In the genomic region with DNA sequence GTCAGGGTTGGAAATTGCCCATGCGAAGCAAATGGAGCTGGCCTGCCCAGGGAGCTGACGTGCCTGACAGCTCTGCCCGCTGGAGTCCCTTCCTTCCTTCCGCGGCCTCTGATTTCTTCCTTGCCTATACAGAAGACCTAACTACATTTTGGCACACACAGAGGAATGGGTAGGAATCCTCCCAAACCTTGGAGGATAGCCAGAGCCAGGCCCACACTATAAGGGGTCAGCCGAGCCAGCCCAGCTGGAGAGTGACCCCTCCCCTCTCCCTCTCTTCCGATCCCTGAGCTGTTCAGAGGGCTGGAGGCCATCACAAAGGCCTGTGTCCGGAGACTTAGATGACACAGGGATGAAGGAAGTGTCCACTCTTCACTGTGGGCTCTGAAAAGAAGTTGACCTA, we compare ENCODE assay signal across 8 mouse cellular contexts. TPM values are rescaled to one million over a fixed set of nuclear protein-coding genes. Genes with fewer than 3 reads are reported as not detected.
DNase-seq lines count a peak whose midpoint lies in the region; ATAC-seq and TF ChIP-seq lines count a peak whose summit lies in the region.

No protein-coding gene starts in this region.

- 5% methylated on average over 8 of the region's 8 CpGs for WGBS in hindbrain, embryonic 11.5 days
- WGBS in limb, embryonic 14.5 days, result 8% methylated on average over 8 of the region's 8 CpGs

- H3K4me3 ChIP-seq in cortical plate, adult 2 months (ENCODE audit: insufficient read depth, low read length), result peak overlapping the region; percentile 56
- H3K4me3 ChIP-seq in hindbrain, embryonic 11.5 days (ENCODE audit: low read depth, low read length), result peak overlapping the region; percentile 59
- H3K4me3 ChIP-seq in limb, embryonic 14.5 days (replicated peaks; ENCODE audit: low read length), result peak overlapping the region; percentile 63

- no peak overlapping the region for H3K27ac ChIP-seq in cortical plate, adult 2 months (ENCODE audit: insufficient read depth, low read length)
- H3K27ac ChIP-seq in hindbrain, embryonic 11.5 days (ENCODE audit: low read depth, low read length), result no peak overlapping the region
- no peak overlapping the region for H3K27ac ChIP-seq in limb, embryonic 14.5 days (replicated peaks; ENCODE audit: low read depth, low read length)

- H3K9me3 ChIP-seq in hindbrain, embryonic 11.5 days (ENCODE audit: control insufficient read depth, low read length), result no peaks in the 10 kb centered on the region
- no peaks in the 10 kb centered on the region for H3K9me3 ChIP-seq in limb, embryonic 14.5 days (ENCODE audit: control insufficient read depth, low read length)

- H3K36me3 ChIP-seq in hindbrain, embryonic 11.5 days (ENCODE audit: control insufficient read depth, insufficient read depth, low read length), result no peaks in the 10 kb centered on the region
- no peaks in the 10 kb centered on the region for H3K36me3 ChIP-seq in limb, embryonic 14.5 days (ENCODE audit: control insufficient read depth, insufficient read depth, low read length)

- no peak for TF ChIP-seq POLR2A in cortical plate, adult 2 months (IDR thresholded peaks at IDR 0.05; ENCODE audit: extremely low read depth, insufficient read depth, low read length)
- no peak for TF ChIP-seq POLR2A in limb, embryonic 14.5 days (IDR thresholded peaks at IDR 0.05; ENCODE audit: borderline replicate concordance, extremely low read depth, insufficient read depth, insufficient read length)

- ATAC-seq in hindbrain, embryonic 11.5 days (ENCODE audit: low FRiP score), result peak; percentile 46
- ATAC-seq in limb, embryonic 14.5 days (ENCODE audit: low FRiP score, low read depth), result 0 out of 2 replicates have a peak, but pooled peaks have one; percentile 19

- no peaks in the 10 kb centered on the region; the same call in 1 of the 2 replicates for H3K4me1 ChIP-seq in cortical plate, adult 2 months (ENCODE audit: control insufficient read depth, insufficient read depth, low read length)
- H3K4me1 ChIP-seq in hindbrain, embryonic 11.5 days (replicated peaks; ENCODE audit: control insufficient read depth, insufficient read depth, low read length), result peaks cover 7% of the 10 kb centered on the region; the same call in 1 of the 2 replicates
- H3K4me1 ChIP-seq in limb, embryonic 14.5 days (ENCODE audit: control insufficient read depth, insufficient read depth, low read length), result peaks cover 8% of the 10 kb centered on the region

- peak; percentile 9 for DNase-seq in adrenal gland, postnatal 14 days
- DNase-seq in adrenal gland, adult 8-10 months, result no peak
- no peak for DNase-seq in hindbrain, embryonic 11.5 days (ENCODE audit: low spot score)
- DNase-seq in limb, embryonic 14.5 days (ENCODE audit: low spot score), result peak; percentile 14
- DNase-seq in retina, embryonic 14.5 days (ENCODE audit: low spot score), result peak; percentile 43
- DNase-seq in frontal cortex, adult 2 months (ENCODE audit: extremely low spot score in 1 of 2, low spot score in 1 of 2), result no peak
- DNase-seq in c-Kit-positive CD71-positive TER-119-positive erythroid progenitor cells, embryonic 14.5 days (ENCODE audit: low spot score), result no peak

- H3K9ac ChIP-seq in hindbrain, embryonic 11.5 days (ENCODE audit: low read depth, low read length), result peak overlapping the region; percentile 19; the same call in 1 of the 2 replicates
- peak overlapping the region; percentile 58 for H3K9ac ChIP-seq in limb, embryonic 14.5 days (ENCODE audit: low read depth, low read length, severe bottlenecking)

- TF ChIP-seq CTCF in cortical plate, adult 2 months (IDR thresholded peaks at IDR 0.05; ENCODE audit: extremely low read depth, insufficient read depth, low read length), result no peak

- H3K27me3 ChIP-seq in hindbrain, embryonic 11.5 days (ENCODE audit: control insufficient read depth, insufficient read depth, low read length), result peaks cover 8% of the 10 kb centered on the region
- H3K27me3 ChIP-seq in limb, embryonic 14.5 days (ENCODE audit: control insufficient read depth, insufficient read depth, low read length), result peaks cover 20% of the 10 kb centered on the region; the same call in 1 of the 2 replicates

- H3K4me2 ChIP-seq in hindbrain, embryonic 11.5 days (replicated peaks; ENCODE audit: low read depth, low read length), result peak overlapping the region; percentile 92
- H3K4me2 ChIP-seq in limb, embryonic 14.5 days (replicated peaks; ENCODE audit: low read depth, low read length, severe bottlenecking), result peak overlapping the region; percentile 99

RNA-seq across cellular contexts. Expression of a gene that starts 0.5 kb away (rescaled TPM):
- total RNA-seq in adrenal gland, postnatal 14 days (2021), result 4.5 and 5.4 TPM in 2 replicates
- 1 to 10 TPM; 4.6 to 8.2 (median 6.8) TPM for total RNA-seq in adrenal gland, adult 8-10 months (2022)
- polyA plus RNA-seq in cortical plate, adult 2 months (2012; rRNA removed), result 5.2 and 5.9 TPM in 2 replicates
- 8.2 and 8.8 TPM in 2 replicates for polyA plus RNA-seq in hindbrain, embryonic 11.5 days (2014; fragmentation: Nextera tagmentation; extraction: Ambion mirVana)
- 7.5 and 8.6 TPM in 2 replicates for polyA plus RNA-seq in limb, embryonic 14.5 days (2012; rRNA removed)
- polyA plus RNA-seq in limb, embryonic 14.5 days (2014; fragmentation: Nextera tagmentation; extraction: Ambion mirVana), result 9.0 and 11.1 TPM in 2 replicates
- 19.0 and 21.5 TPM in 2 replicates for polyA plus RNA-seq in frontal cortex, adult 2 months (2012; rRNA removed)

Comparison
In these comparisons a context has a peak if more than half of its experiments do, and no peak if none do; other contexts are left out.
1. DNase-seq: peak in adrenal gland, postnatal 14 days (single experiment), limb, embryonic 14.5 days (single experiment) and retina, embryonic 14.5 days (single experiment); none in adrenal gland, adult 8-10 months (single experiment), hindbrain, embryonic 11.5 days (single experiment), frontal cortex, adult 2 months (0 of 2) and c-Kit-positive CD71-positive TER-119-positive erythroid progenitor cells, embryonic 14.5 days (single experiment).
2. Peak in every context shown above with its lines, with median percentiles within 50 percentile points of each other: H3K4me3 ChIP-seq.